Mouse (Mus musculus) embryo, embryonic 11 days (tissue): ENCODE measurements around the gene Dmpk.

Experiments
- DNase-seq: peaks from one replicate; pipeline ENCODE4 v3.0.0-alpha.2; 2015

Dmpk gene

GRCm38 (mm10) chr7:19075723-19076585, 7.7 kb upstream of the Dmpk start, which contains the start of gene Dmwd:
Gene Dmwd (plus strand): TSS chr7:19076227.
- peak; percentile 99 for DNase-seq

DNA sequence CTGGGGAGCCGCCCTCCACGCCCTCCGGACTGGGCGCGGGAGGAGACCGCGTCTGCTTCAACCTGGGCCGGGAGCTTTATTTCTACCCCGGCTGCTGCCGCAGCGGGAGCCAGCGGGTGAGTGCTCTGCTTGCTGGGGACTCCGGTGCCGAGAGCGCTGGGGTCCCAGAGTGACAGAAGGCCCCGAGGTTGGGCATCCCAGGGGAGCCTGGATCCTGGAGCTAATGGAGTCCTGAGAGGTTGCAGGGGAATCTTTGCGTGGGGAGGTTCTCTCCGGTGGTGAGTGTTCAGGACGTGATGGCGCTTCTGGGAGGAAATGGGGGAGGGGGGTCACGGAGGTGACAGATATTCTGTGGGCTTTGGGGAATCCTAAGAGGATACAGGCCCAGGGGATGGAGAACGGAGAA, 7.1 kb upstream of the Dmpk start:
- peak; percentile 30 for DNase-seq

- DNase-seq = no peak
Observed at GRCm38 (mm10) chr7:19077761-19078160, 5.9 kb upstream of the Dmpk start.

DNA sequence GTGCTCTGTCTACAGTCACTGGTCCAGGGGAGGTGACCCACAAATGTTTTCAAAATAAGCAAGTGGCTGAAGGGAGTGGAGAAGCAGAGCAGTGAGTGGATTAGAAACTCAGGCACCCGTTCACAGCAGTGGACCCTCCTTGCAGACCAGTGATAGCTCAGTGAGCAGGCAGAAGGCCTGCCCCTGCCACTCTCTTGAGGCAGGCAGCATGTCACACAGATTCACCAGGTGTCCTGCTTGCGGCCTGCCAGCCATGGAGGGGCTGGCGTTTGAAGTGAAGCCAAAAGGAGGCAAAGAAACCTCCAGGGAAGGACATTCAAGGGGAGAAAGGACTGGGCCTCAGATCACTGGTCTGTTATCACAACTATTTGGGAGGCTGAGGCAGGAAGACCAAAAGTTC, 4.9 kb upstream of the Dmpk start:
- DNase-seq = no peak

- no peak for DNase-seq
Observed at GRCm38 (mm10) chr7:19080451-19080950, 3.1 kb upstream of the Dmpk start.

DNA sequence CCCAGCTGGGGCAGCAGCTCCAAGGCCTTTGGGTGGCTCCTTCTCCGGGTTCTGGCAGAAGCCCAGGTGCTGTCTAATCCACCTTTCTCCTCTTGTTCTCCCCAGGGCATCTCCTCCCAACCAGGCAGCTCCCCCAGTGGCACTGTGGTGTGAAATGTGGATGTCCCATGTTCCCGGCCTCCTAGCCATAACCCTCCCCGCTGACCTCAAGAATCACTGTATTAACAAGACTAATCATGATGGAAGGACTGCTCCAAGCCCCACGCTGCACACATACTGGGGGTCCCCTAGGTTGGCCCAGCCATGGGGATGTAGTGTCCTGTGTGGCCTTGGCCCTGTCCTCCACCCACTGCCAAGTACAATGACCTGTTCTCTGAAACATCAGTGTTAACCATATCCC, 1.5 kb upstream of the Dmpk start:
- DNase-seq = no peak

DNA sequence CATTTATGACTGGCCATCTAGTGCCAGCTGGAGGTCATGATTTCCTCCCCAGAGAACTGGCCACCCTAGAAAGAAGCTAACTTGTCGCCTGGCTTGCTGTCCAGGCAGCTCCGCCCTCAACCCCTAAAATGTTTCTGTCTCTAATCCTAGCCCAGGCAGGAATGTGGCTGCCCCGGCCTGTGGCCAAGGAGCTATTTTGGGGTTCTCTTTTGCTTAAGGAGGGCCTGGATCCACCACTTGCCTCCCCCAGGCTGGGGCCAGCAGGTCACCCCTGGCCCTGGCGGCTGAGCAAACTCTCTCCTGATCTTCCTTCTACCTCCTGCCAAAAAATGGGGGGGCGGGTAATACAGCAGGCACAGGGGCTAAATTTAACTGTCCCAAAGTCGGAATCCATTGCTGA, 553 bp upstream of the Dmpk start:
- no peak for DNase-seq

DNA sequence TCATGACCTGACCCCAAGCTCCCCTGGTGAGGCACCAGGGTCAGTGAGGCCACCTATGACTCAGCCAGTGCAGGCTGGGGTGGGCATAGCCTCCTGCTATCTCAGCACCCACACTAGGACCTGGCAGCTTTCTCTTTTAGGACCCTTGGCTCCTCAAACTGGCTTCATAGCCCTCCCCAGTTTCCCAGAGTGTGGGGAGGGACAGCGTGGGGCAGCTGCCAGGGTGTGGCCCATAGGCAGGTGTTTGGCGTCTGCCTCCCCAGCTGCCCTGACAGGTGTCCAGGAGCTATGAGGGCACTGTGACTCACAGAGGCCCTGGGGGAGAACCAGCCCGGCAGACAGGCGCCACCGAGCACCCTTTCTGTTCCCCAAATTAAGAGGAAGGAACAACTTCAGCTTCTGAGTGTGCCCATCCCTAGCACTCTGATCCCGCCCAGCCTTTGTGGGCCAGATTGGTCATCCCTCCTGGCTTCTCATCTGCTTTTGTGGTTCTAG, 675 bp downstream of the Dmpk start:
- DNase-seq = no peak

GRCm38 (mm10) chr7:19084921-19085473, 1.3 kb downstream of the Dmpk start:
- no peak for DNase-seq

- DNase-seq = no peak
Observed at GRCm38 (mm10) chr7:19085495-19085894, 1.8 kb downstream of the Dmpk start.

DNA sequence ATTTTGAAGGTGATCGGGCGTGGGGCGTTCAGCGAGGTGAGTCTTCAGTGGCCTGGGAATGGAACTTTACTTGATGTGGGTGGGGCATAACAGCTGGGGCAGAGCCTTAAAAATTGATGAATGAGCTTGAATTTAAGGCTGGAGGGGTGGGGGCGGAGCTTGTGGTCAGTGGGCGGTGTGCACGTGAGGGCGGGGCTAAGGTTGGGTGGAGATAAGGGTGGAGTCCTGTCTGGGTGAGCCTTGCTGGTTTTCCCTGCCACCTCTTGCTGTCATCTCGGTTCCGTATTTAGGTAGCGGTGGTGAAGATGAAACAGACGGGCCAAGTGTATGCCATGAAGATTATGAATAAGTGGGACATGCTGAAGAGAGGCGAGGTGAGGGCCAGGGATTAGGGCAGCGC, 2.4 kb downstream of the Dmpk start:
- DNase-seq = peak; percentile 72

- DNase-seq = no peak
Observed at GRCm38 (mm10) chr7:19086760-19087159, 3.1 kb downstream of the Dmpk start.

- peak; percentile 83 for DNase-seq
Observed at GRCm38 (mm10) chr7:19088813-19089212, 5.2 kb downstream of the Dmpk start.

DNA sequence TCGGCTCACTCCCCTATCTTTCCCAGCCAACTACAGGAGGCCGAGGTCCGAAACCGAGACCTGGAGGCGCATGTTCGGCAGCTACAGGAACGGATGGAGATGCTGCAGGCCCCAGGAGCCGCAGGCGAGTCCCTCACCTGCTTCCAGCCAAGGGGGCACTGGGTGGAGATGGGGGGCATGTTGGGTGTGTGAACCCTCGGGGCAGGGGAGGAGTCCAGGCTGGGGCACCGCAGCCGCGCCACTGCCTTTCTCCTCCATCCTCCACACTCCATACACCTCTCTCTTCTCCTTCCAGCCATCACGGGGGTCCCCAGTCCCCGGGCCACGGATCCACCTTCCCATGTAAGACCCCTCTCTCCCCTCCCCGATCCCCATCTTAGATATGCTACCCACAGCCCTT, 8.3 kb downstream of the Dmpk start:
- DNase-seq = no peak

DNA sequence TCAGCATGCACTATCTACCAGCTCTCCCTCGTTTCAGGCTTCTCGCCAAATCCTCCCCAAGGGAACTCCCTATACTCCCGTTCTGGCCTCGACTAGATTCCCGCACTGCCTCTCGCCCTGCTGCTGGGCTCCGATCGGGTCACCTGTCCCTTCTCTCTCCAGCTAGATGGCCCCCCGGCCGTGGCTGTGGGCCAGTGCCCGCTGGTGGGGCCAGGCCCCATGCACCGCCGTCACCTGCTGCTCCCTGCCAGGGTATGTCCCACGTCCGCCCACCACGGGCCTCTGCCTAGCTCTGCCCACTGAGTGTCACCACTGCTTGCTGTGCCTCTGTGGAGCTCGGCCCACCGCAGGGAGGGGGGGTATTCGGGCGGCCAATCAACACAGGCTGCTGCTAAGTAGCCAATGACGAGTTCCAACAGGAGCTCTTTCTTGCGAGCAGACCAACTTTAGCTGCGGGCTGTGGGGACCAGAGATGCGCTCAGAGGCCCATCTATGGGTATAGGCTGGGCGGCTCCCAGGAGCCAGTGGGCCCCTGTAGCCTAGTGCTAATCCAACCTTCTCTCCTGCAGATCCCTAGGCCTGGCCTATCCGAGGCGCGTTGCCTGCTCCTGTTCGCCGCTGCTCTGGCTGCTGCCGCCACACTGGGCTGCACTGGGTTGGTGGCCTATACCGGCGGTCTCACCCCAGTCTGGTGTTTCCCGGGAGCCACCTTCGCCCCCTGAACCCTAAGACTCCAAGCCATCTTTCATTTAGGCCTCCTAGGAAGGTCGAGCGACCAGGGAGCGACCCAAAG, 8.9 kb downstream of the Dmpk start:
- peak; percentile 86 for DNase-seq

GRCm38 (mm10) chr7:19093174-19093521, 9.5 kb downstream of the Dmpk start:
- peak; percentile 89 for DNase-seq

- DNase-seq = peak; percentile 98
Observed at GRCm38 (mm10) chr7:19093537-19094385, 10.1 kb downstream of the Dmpk start.

DNA sequence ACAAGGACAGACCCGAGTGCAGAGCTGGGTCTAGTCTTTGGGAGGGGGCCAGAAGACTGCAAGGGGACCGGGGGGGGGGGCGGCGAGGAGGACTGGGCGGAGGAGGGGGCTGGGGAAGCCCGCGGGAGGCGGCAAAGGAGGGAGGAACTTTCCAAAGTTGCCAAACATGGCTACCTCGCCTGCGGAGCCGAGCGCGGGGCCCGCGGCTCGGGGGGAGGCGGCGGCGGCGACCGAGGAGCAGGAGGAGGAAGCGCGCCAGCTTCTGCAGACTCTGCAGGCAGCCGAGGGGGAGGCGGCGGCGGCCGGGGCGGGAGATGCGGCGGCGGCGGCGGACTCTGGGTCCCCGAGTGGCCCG, 10.8 kb downstream of the Dmpk start, which contains the start of gene Six5:
Six5 (plus strand) TSS at position 124 of the 355 bp plus-strand sequence.
- peak; percentile 72 for DNase-seq

- peak; percentile 71 for DNase-seq
Observed at GRCm38 (mm10) chr7:19094826-19095750, 11.4 kb downstream of the Dmpk start.

GRCm38 (mm10) chr7:19095751-19096110, 12.1 kb downstream of the Dmpk start:
- peak; percentile 91 for DNase-seq

DNA sequence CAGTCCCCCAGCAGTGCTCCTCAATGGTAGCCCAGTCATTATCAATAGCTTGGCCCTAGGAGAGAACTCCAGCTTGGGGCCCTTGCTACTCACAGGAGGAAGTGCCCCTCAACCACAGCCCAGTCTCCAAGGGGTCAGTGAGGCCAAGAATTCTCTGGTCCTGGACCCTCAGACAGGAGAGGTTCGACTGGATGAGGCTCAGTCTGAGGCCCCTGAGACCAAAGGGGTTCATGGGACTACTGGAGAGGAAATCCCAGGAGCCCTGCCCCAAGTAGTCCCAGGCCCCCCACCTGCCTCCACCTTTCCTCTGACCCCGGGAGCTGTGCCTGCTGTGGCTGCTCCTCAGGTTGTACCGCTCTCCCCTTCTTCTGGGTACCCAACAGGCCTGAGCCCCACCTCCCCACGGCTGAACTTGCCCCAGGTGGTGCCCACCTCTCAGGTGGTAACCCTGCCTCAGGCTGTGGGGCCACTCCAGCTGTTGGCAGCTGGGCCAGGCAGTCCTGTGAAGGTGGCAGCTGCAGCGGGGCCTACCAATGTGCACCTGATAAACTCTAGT, 12.8 kb downstream of the Dmpk start:
- DNase-seq = no peak
